Mouse (Mus musculus) c-Kit-positive CD71-negative TER-119-negative erythroid progenitor cells, embryonic 14.5 days (primary cell): ENCODE measurements around the gene Zfp212.

ENCODE experiments used
- DNase-seq: peaks from one replicate; pipeline ENCODE4 v3.0.0-alpha.2; 2013; ENCODE audit warnings: low read depth

Gene Zfp212

GRCm38 (mm10) chr6:47920447-47921340, at the start of gene Zfp212:
Zfp212 (plus strand) TSS chr6:47920476.
- DNase-seq, result peak; percentile 79

- no peak for DNase-seq
Measured at GRCm38 (mm10) chr6:47872266-47872665, 48.0 kb upstream of the Zfp212 start.

GRCm38 (mm10) chr6:47877058-47877457, 43.2 kb upstream of the Zfp212 start, which contains the start of gene Zfp282:
Zfp282 (plus strand) TSS chr6:47877204.
- DNase-seq, result no peak

DNA sequence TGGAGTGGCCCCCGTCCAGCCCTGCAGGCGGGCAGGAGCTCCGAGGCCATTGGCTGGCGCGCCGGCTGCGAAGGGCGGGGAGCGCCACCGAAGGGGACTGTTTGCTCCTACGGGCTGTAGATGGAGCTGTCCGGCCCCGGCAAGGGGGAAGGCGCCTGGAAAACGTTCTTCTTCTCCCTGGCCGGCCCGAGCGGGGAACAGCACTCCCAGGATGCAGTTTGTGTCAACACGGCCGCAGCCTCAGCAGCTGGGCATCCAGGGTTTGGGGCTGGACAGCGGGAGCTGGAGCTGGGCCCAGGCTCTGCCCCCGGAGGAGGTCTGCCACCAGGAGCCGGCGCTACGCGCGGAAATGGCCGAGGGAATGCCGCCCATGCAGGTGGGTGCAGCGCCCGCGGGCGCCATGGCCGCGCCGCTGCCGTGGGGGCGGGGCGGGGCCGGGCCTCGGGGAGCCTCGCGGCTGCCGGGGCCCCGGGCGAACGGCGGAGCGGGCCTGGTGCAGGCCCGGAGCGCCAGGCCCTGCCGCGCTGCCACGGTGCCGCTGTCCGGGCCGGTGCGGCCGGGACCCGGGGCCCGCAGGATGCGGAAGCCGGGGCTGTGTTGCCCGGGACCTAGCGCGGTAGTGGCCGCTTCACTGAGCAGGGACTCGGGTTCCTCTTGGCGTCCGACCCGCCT, 42.7 kb upstream of the Zfp212 start:
- DNase-seq, result peak; percentile 65

- no peak for DNase-seq
Measured at GRCm38 (mm10) chr6:47878133-47878514, 42.2 kb upstream of the Zfp212 start.

DNA sequence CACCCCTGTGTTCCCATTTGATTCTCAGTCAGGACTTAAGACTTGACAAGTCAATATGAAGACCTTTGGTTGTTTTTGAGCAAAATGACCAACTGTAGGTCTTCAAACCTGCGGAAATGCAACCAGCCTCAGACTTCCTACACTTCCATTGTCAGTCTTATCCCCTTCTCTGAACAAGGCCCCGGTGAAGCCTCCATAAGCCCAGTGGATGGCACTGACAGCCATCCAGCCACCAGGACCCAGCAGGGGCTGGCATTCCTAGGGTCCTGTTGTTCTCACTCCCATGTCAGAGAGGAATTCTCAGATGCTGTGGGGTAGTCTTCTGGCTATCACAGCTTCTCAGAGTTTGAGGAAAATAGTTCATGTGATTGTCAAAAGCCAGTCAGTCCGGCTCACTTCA, 41.7 kb upstream of the Zfp212 start:
- DNase-seq, result no peak

DNA sequence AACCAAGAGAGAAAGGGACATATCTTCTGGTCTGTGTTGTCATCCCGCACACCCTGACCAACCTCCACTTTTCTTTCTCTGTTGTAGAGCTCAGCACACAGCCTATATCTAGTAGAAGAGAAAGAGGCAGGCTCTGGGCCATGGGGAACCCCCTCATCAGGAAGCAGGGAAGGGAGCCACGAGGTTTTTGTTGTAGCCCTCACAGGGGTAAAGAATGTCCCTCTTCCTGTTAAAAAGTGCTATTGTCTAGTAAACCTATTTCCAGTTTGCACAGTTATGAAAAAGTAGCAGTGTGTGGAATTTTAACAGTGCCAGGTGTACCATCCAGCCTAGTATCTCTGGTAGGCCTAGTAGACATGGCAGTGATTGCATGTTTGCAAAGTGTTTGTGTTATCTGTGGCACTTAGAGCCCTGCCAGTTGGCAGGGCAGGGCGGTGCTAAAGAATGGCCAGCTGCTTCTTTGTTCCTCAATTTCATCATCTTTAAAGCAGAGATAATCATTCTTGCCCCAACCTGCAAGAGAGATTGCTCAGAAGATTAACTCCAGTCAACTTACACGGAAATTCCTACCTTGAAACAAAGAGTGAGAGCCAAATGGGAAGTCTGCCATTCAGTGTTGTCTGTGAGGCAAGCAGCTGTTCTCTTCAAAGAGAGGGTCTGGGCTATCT, 41.1 kb upstream of the Zfp212 start:
- DNase-seq, result no peak

GRCm38 (mm10) chr6:47880166-47880565, 40.1 kb upstream of the Zfp212 start:
- no peak for DNase-seq

DNA sequence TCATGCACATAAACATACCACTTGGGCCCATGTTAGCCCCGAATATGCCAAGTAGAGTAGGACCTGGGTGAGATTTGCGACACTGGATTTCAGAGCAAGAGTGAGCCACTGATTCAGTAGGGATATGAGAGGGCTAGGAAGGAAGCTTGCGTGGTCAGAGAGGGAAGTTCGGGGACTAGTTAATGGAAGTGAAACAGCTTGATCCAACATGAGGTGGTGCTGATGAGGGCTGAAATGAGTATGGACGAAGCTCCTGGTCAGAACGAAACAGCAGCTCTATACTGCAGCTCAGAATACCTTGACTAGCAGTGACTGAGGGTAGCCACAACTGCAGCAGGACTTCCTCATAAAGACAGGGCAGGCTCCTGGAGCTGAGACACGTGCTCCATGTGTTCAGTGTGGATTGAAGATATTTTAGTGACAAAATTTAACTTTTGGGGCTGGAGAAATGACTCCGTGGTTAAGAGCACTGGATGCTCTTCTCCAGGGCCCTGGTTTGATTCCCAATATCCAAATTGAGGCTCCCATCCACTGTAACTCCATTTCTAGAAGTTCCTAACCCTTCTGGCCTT, 31.4 kb upstream of the Zfp212 start:
- no peak for DNase-seq

GRCm38 (mm10) chr6:47899416-47899815, 20.9 kb upstream of the Zfp212 start:
- no peak for DNase-seq

DNA sequence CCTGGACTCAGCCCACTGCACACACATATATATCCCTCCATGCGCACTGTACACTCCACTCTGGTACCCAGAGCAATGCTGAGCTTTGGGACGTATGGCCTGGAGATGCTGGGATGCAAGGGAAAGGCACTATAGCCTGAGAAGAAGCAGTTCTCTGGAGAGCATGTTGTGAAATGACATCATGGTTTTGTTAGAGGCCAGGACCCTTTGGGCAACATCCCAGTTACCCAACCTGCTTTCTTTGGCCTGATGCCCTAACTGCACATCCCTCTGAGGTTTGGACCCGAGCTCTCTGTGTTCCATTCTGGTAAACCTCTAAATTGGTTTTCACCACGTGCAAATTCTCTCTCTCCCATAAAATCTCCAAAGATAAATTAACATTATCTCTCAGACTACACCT, 16.7 kb upstream of the Zfp212 start:
- no peak for DNase-seq

- no peak for DNase-seq
Measured at GRCm38 (mm10) chr6:47904361-47904760, 15.9 kb upstream of the Zfp212 start.

DNA sequence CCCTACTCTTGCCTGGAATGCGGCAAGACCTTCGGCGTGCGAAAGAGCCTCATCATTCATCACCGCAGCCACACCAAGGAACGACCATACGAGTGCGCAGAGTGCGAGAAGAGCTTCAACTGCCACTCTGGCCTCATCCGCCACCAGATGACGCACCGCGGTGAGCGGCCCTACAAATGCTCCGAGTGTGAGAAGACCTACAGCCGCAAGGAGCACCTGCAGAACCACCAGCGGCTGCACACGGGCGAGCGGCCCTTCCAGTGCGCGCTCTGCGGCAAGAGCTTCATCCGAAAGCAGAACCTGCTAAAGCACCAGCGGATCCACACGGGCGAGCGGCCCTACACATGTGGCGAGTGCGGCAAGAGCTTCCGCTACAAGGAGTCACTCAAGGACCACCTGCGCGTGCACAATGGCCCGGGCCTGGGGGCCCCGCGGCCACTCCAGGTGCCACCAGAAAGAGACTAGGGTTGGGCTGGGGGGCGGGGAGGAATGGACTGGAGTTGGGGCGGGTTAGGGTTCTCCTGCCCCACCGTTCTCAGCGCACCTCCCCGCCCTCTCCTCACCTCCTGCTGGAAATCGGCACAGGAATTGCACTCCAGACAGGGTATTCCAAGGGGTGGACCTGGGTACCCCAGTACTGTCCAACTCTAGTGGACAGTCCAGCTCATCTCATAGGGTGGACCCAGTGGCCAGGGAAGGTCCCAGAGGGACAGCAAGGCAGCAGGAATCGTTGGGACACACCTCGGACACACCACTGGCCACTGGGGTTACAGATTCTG, 15.2 kb upstream of the Zfp212 start:
- DNase-seq, result no peak

GRCm38 (mm10) chr6:47906326-47906725, 13.9 kb upstream of the Zfp212 start:
- no peak for DNase-seq

GRCm38 (mm10) chr6:47909007-47909406, 11.3 kb upstream of the Zfp212 start:
- no peak for DNase-seq

GRCm38 (mm10) chr6:47911650-47912049, 8.6 kb upstream of the Zfp212 start:
- DNase-seq, result no peak

DNA sequence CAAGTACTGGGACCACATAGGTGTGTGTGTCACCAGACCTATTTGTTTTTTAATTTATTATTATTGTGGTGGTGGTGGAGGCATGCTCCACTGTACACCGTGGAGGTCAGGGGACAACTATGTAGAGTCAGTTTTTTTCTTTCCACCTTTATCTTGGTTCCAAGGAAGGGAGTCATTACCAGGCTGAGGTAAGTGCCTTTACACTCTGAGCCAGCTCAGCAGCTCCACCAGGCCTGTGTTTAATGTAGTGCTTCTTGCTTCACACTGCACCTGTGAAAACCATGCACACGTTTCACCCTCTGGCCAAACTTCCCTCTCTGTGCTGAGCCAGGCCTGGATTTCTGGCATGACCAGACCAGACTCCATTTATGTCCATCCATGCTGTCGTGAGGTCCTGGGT, 7.3 kb upstream of the Zfp212 start:
- DNase-seq, result no peak

DNA sequence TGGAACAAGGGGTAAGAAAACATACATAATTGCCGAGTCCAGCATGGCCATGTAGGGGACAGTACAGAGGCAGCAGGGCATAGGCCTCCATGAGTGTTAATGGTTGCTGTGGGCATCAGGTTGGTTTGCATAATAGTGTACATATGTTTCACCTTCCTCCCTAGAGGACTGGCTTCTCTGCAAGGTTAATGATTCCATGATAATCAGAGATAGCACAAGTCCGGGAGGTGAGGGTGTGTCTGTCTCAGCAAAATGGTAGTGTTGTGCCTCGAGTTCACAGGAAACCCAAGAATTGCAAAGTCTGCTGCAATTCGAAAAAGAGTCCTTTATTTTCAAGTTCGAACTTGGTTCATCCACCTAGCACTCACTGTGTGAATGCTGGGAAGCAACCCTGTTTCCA, 3.2 kb upstream of the Zfp212 start:
- no peak for DNase-seq

- DNase-seq, result no peak
Measured at GRCm38 (mm10) chr6:47918768-47919274, 1.5 kb upstream of the Zfp212 start.

DNA sequence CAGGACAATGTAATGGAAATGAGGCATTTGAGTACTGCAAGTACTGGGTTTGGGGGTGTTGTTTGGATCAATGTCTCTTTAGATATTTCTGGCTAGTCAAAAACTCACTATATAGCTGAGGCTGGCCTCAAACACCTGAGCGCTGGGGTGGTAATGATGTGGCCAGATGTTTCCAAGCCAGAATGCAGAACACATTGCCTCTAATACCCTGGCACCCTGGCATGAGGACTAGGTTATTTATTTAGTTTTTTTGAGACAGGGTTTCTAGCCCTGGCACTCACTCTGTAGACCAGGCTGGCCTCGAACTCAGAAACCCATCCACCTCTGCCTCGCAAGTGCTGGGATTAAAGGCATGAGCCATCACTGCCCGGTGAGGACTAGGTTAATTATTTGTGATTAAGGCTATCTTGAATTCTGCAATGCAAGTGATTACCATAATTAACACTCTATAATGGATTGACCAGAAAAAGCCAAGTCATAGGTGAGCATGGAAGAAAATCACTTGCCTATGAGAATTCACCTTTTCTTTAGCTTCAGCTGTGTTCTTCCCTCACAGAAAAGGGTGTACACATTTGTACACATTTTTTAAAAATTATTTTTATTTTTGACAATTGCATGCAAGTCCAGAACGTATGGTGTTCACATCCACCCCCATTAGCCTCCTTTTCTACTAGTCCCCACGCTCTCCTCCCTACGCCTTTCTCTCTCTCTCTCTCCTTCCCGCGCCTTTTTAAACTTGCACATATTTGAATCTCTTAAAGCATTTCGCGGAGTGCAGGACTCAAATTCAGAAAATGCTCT, 430 bp upstream of the Zfp212 start:
- DNase-seq, result no peak

GRCm38 (mm10) chr6:47942461-47942860, 22.2 kb downstream of the Zfp212 start:
- no peak for DNase-seq
